Mouse (Mus musculus): ENCODE results near the gene Olfr1306.

Gene Olfr1306

GRCm38 (mm10) chr2:111916171-111916570 is at the start of gene Olfr1306:
Gene Olfr1306 (minus strand): TSS chr2:111916271.
- no peak for DNase-seq (ENCODE audit: low read depth, low spot score)

- DNase-seq (ENCODE audit: low read depth, low spot score) = no peak
These were observed 48.8 kb upstream of the Olfr1306 start, which contains the start of gene Olfr1308 for GRCm38 (mm10) chr2:111964844-111965243. Gene Olfr1308 (minus strand): TSS chr2:111964944.

DNA sequence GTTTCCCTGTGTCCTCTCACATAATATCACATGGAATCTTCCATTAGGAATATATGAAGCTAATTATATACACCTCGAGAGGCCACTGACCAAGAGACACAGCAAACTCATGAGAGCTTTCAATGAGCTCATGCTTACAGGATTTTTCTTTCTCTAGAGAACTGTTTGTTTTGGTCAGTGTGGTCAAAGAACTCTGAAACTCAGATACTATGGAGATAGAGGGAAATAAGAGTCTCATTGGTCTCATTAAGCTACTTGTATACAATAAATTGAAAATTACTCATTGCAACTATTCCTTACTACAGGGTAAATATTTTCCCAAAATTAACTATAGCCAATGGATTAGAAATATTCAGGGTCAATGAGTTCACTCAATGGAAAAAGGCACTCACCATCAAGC is 33.3 kb upstream of the Olfr1306 start, which contains the start of gene Olfr1307:
TSS of gene Olfr1307 (minus strand) at position 101 of the 400 bp plus-strand sequence.
- DNase-seq (ENCODE audit: low read depth, low spot score) = no peak

- no peak for DNase-seq (ENCODE audit: low read depth, low spot score)
These were observed 39.0 kb downstream of the Olfr1306 start, which contains the start of gene Olfr1305 for GRCm38 (mm10) chr2:111877049-111877448. Gene Olfr1305 (minus strand): TSS chr2:111877149.
